Mouse (Mus musculus) ES-Bruce4 (cell line): Measurements from ENCODE around the gene Nkrf.

Source experiments
- CTCF ChIP-seq: IDR thresholded peaks from one replicate; pipeline ENCODE4 v1.8.1; 2011; ENCODE audit warnings: low read depth, low read length
- EP300 ChIP-seq: IDR thresholded peaks from 2 replicates; pipeline ENCODE4 v1.6.1; 2011; ENCODE audit warnings: low read depth, low read length; ENCODE audit not compliant: insufficient read depth

- TF ChIP-seq EP300 (no peak), CTCF (no peak)
Measured at GRCm38 (mm10) chrX:36929694-36930093, 27.0 kb upstream of the Nkrf start.
